ENCODE assay signal across 14 mouse cellular contexts in genomic region chr9:41479854-41480749, GRCm38 (mm10).
A peak's percentile ranks its signal among the peaks of the same experiment; 100 is the strongest.
DNase-seq lines count a peak whose midpoint lies in the region; TF ChIP-seq lines count a peak whose summit lies in the region.
"Had no signal": no experiment of that assay in that cellular context is flagged by ENCODE, and none has a peak within 500 bp of the region (broad histone marks: within the 10 kb centered on the region; RNA-seq: fewer than 3 reads in every experiment).

No protein-coding gene starts in this region.

- H3K9me3 ChIP-seq in heart, embryonic 10.5 days, result no peaks in the 10 kb centered on the region
- H3K9me3 ChIP-seq: embryonic facial prominence, embryonic 13.5 days; hindbrain, embryonic 13.5 days; neural tube, embryonic 12.5 days had no signal

- H3ac ChIP-seq in myocyte (ENCODE audit: control insufficient read depth, insufficient read length), result no peak overlapping the region

- H3K4me3 ChIP-seq in heart, embryonic 10.5 days, result no peak overlapping the region
- no peak overlapping the region for H3K4me3 ChIP-seq in embryonic fibroblast, embryonic 13.5 days (ENCODE audit: insufficient read depth, low read length)
- H3K4me3 ChIP-seq in myocyte, result no peak overlapping the region
- H3K4me3 ChIP-seq: embryonic facial prominence, embryonic 13.5 days; hindbrain, embryonic 13.5 days; neural tube, embryonic 12.5 days had no signal

- TF ChIP-seq POLR2A in embryonic fibroblast, embryonic 13.5 days (IDR thresholded peaks at IDR 0.05; ENCODE audit: low read depth, low read length), result peak; percentile 52
- TF ChIP-seq POLR2A in myocyte (IDR thresholded peaks at IDR 0.05; ENCODE audit: insufficient read length, low read depth), result peak; percentile 23

- DNase-seq in heart, adult 18-20 months, result peak; percentile 65 to 75
- no peak for DNase-seq in heart, embryonic 10.5 days (ENCODE audit: low spot score)
- peak; percentile 17 to 18 for DNase-seq in right cerebral cortex, adult 2 months (ENCODE audit: low spot score in 2 of 2)
- no peak for DNase-seq in right cerebral cortex, postnatal 25 days
- DNase-seq in cerebellum, adult 18-20 months, result no peak
- no peak for DNase-seq in liver
- DNase-seq: cerebellum, adult 11-12 months; left cerebral cortex, postnatal 4 days had no signal

- H3K4me1 ChIP-seq in heart, embryonic 10.5 days, result peaks cover under 1% of the 10 kb centered on the region; the same call in 1 of the 2 replicates
- peaks cover 19% of the 10 kb centered on the region for H3K4me1 ChIP-seq in embryonic fibroblast, embryonic 13.5 days (ENCODE audit: control insufficient read depth, insufficient read depth, low read length)
- H3K4me1 ChIP-seq: neural tube, embryonic 12.5 days had no signal

- H3K27ac ChIP-seq in heart, embryonic 10.5 days, result no peak overlapping the region
- peak overlapping the region; percentile 98 for H3K27ac ChIP-seq in embryonic fibroblast, embryonic 13.5 days (ENCODE audit: insufficient read depth, low read length)
- H3K27ac ChIP-seq: embryonic facial prominence, embryonic 13.5 days; hindbrain, embryonic 13.5 days; neural tube, embryonic 12.5 days had no signal

- 87% methylated on average over 13 of the region's 13 CpGs for WGBS in heart, embryonic 10.5 days

- H3K79me2 ChIP-seq in myocyte (ENCODE audit: control insufficient read depth, insufficient read depth), result peaks cover 59% of the 10 kb centered on the region

- no peaks in the 10 kb centered on the region for H3K36me3 ChIP-seq in heart, embryonic 10.5 days
- H3K36me3 ChIP-seq in myocyte (ENCODE audit: control insufficient read depth, insufficient read depth), result peaks cover 4% of the 10 kb centered on the region

- H3K4me2 ChIP-seq in myocyte (ENCODE audit: low read depth), result peak overlapping the region; percentile 84
- H3K4me2 ChIP-seq: embryonic facial prominence, embryonic 13.5 days; hindbrain, embryonic 13.5 days; neural tube, embryonic 12.5 days had no signal

- no peaks in the 10 kb centered on the region for H3K27me3 ChIP-seq in heart, embryonic 10.5 days (ENCODE audit: insufficient read depth, poor library complexity, severe bottlenecking)
- no peaks in the 10 kb centered on the region for H3K27me3 ChIP-seq in myocyte (ENCODE audit: control insufficient read depth, insufficient read depth, insufficient read length)
- H3K27me3 ChIP-seq: CH12.LX; embryonic facial prominence, embryonic 13.5 days; hindbrain, embryonic 13.5 days; neural tube, embryonic 12.5 days had no signal

- no peak for TF ChIP-seq CTCF in embryonic fibroblast, embryonic 13.5 days (IDR thresholded peaks at IDR 0.05; ENCODE audit: borderline replicate concordance, insufficient read depth, low read length)

TF ChIP-seq in myocyte, 11 proteins besides CTCF, POLR2A, EP300 and RAD21:
- TF ChIP-seq CEBPB (IDR thresholded peaks at IDR 0.05; ENCODE audit: insufficient read depth, poor library complexity, severe bottlenecking) (peak; percentile 92), USF1 (IDR thresholded peaks at IDR 0.05; ENCODE audit: low read depth) (no peak)
TF ChIP-seq in myocyte: peak in this region for 1.

Comparison
In these comparisons a context has a peak if more than half of its experiments do, and no peak if none do; other contexts are left out.
1. DNase-seq: peak in heart, adult 18-20 months (2 of 2) and right cerebral cortex, adult 2 months (2 of 2); none in heart, embryonic 10.5 days (single experiment), right cerebral cortex, postnatal 25 days (single experiment), cerebellum, adult 18-20 months (0 of 2) and liver (single experiment).